Mouse (Mus musculus): ENCODE results near the gene Per3. TPM values are rescaled to one million over a fixed set of nuclear protein-coding genes. Genes with fewer than 3 reads are reported as not detected.
A peak's percentile ranks its signal among the peaks of the same experiment; 100 is the strongest.

Per3 gene
- total and polyA plus RNA-seq, 2 experiments from 2014 or later: 3.0 to 6.9 TPM

DNA sequence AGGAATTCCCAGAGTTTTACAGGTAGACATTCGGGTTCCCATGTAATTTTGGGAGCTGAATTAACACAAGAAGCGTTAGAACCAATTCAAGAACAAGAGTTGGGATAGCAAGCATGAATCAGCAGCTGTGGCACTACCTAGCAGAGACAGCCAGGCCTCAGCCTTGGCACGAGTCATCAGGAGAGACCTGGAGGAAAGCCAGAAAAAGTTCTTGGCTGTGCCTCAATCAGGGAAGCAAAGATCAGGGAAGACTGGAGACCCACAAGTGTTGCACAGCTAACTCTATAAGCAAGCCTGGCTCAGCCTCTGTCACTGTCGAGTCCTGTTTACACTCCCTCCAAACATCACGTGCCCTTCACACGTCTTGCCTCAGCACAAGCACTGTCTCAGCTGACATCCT lies 82.2 kb downstream of the Per3 start:
- H3K9me3 ChIP-seq (ENCODE audit: low read length): no peaks in the 10 kb centered on the region
- 37% methylated on average over 6 of the region's 6 CpGs for WGBS
- H3K4me1 ChIP-seq (ENCODE audit: insufficient read depth): no peaks in the 10 kb centered on the region
- no peak overlapping the region for H3K4me3 ChIP-seq (ENCODE audit: low read depth, low read length)
- DNase-seq (no peak), ATAC-seq (no peak)
- H3K27me3 ChIP-seq (ENCODE audit: insufficient read depth, low read length): no peaks in the 10 kb centered on the region
- no peaks in the 10 kb centered on the region for H3K36me3 ChIP-seq (ENCODE audit: insufficient read depth)
- no peak overlapping the region for H3K4me2 ChIP-seq (ENCODE audit: low read depth)
- H3K27ac ChIP-seq (ENCODE audit: low read depth, low read length): no peak overlapping the region
- H3K9ac ChIP-seq: no peak overlapping the region
- no peak for TF ChIP-seq CTCF (IDR thresholded peaks at IDR 0.05; ENCODE audit: low read depth)

DNA sequence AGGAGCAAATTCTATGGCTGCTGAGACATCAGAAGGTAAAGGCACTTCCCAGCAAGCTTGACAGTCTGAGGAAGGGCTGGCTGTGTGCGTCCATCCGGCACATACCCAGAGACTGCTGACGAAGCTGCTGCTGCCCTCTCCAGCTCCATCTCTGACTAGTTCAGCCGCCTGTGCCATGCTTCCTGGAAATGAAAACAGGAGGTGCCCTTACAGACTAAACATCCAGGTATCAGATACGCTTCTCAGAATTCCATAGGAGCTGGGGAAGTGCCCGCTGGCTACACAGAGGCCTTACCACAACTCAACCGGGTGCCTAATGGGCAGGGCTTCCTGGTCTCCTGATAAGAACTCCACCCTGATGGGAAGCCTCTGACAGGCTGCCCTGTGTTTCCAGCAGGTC lies 85.9 kb downstream of the Per3 start:
- no peaks in the 10 kb centered on the region for H3K27me3 ChIP-seq (ENCODE audit: insufficient read depth, low read length)
- TF ChIP-seq CTCF (IDR thresholded peaks at IDR 0.05; ENCODE audit: low read depth): no peak
- no peak overlapping the region for H3K9ac ChIP-seq
- no peaks in the 10 kb centered on the region for H3K36me3 ChIP-seq (ENCODE audit: insufficient read depth)
- ATAC-seq (no peak), DNase-seq (no peak)
- H3K4me2 ChIP-seq (ENCODE audit: low read depth): no peak overlapping the region
- no peak overlapping the region for H3K27ac ChIP-seq (ENCODE audit: low read depth, low read length)
- H3K4me3 ChIP-seq (ENCODE audit: low read depth, low read length): no peak overlapping the region
- 81% methylated on average over 7 of the region's 7 CpGs for WGBS
- no peaks in the 10 kb centered on the region for H3K4me1 ChIP-seq (ENCODE audit: insufficient read depth)
- no peaks in the 10 kb centered on the region for H3K9me3 ChIP-seq (ENCODE audit: low read length)

DNA sequence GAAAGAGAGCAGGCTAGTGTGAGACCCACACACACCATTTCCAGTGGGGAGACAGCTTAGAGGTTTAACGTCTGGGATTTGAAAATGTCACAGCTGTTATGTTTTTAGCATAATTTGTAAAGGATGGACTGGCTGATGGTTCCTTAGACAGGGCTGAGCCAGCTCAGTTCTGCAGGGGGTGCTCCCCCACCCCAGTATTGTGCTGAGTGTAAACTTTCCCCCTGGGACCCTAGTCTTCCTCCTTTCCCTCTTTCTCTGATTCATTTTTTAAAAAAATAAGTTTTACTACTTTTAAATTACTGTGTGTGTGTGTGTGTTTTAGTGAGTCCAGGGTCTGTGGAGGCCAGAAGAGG lies 87.4 kb downstream of the Per3 start:
- Histone ChIP-seq H3K27me3 (ENCODE audit: insufficient read depth, low read length) (no peaks in the 10 kb centered on the region), H3K9me3 (ENCODE audit: low read length) (no peaks in the 10 kb centered on the region), H3K9ac (no peak overlapping the region), H3K4me3 (ENCODE audit: low read depth, low read length) (no peak overlapping the region), H3K27ac (ENCODE audit: low read depth, low read length) (no peak overlapping the region), H3K4me2 (ENCODE audit: low read depth) (no peak overlapping the region), H3K4me1 (ENCODE audit: insufficient read depth) (no peaks in the 10 kb centered on the region), H3K36me3 (ENCODE audit: insufficient read depth) (no peaks in the 10 kb centered on the region)
- DNase-seq: no peak
- WGBS: 21% methylated on average over 1 of the region's 1 CpGs
- no peak for ATAC-seq
- no peak for TF ChIP-seq CTCF (IDR thresholded peaks at IDR 0.05; ENCODE audit: low read depth)

DNA sequence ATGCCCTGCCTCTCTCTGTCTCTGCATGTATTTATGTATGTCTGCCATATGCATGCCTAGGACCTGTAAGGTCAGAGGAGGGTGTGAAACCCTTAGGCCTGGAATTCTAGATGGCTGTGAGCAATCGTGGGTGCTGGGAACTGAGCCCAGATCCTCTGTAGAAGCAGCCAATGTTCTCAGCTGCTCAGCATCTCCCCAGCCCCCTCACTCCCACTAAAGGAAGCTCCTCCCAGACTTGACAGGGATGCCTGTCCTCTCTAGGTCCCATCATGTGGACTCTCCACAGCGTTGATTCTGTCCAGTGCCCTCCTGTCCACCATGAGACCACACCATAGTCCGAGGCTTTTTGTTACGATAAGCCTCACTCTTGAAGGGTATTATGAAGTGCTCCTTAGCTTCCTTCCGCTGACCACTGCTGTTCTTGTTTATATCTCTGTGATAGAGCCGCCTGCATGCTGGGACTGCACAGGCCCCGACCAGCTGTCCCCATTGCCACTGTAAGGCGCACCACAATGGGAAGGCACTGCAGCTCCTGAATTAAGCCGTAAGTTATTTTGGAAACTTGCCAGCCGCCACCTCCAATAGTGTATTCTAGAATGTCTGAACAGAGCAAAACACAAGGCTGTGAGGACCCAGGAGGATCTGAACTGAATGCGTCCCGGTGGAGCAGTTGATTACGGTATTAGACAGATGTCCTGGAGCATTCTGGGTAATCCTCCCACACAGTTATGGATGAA lies 87.9 kb downstream of the Per3 start:
- Histone ChIP-seq H3K36me3 (ENCODE audit: insufficient read depth) (no peaks in the 10 kb centered on the region), H3K27ac (ENCODE audit: low read depth, low read length) (no peak overlapping the region), H3K9me3 (ENCODE audit: low read length) (no peaks in the 10 kb centered on the region), H3K4me1 (ENCODE audit: insufficient read depth) (no peaks in the 10 kb centered on the region), H3K9ac (no peak overlapping the region), H3K27me3 (ENCODE audit: insufficient read depth, low read length) (no peaks in the 10 kb centered on the region), H3K4me3 (ENCODE audit: low read depth, low read length) (no peak overlapping the region), H3K4me2 (ENCODE audit: low read depth) (no peak overlapping the region)
- TF ChIP-seq CTCF (IDR thresholded peaks at IDR 0.05; ENCODE audit: low read depth): no peak
- DNase-seq (peak; percentile 45), ATAC-seq (peak; percentile 58)
- WGBS: 33% methylated on average over 13 of the region's 13 CpGs

Other genes with a start within 250 kb of the Per3 start
- 22.3 and 34.9 TPM in 2 replicates for gene Errfi1, start 190.7 kb downstream of the Per3 start, total RNA-seq (2014; rRNA removed)
- gene Errfi1, start 190.7 kb downstream of the Per3 start, polyA plus RNA-seq (2015; fragmentation: Nextera tagmentation; extraction: Ambion mirVana): 16.5 and 17.2 TPM in 2 replicates
- gene Park7, start 130.2 kb downstream of the Per3 start, total RNA-seq (2014; rRNA removed): 197 and 258 TPM in 2 replicates
- 439 and 481 TPM in 2 replicates for gene Park7, start 130.2 kb downstream of the Per3 start, polyA plus RNA-seq (2015; fragmentation: Nextera tagmentation; extraction: Ambion mirVana)
- gene Tnfrsf9, start 130.1 kb downstream of the Per3 start, total RNA-seq (2014; rRNA removed): 0.19 and 1.2 TPM in 2 replicates
- gene Tnfrsf9, start 130.1 kb downstream of the Per3 start, polyA plus RNA-seq (2015; fragmentation: Nextera tagmentation; extraction: Ambion mirVana): 0.11 and 0.36 TPM in 2 replicates
- not detected in 2 replicates for gene Uts2, start 47.6 kb downstream of the Per3 start, total RNA-seq (2014; rRNA removed)
- not detected in 2 replicates for gene Uts2, start 47.6 kb downstream of the Per3 start, polyA plus RNA-seq (2015; fragmentation: Nextera tagmentation; extraction: Ambion mirVana)
- gene Vamp3, start 13.3 kb upstream of the Per3 start, total RNA-seq (2014; rRNA removed): 37.9 and 47.1 TPM in 2 replicates
- 39.2 and 48.8 TPM in 2 replicates for gene Vamp3, start 13.3 kb upstream of the Per3 start, polyA plus RNA-seq (2015; fragmentation: Nextera tagmentation; extraction: Ambion mirVana)
- gene Gm13090, start 44.9 kb upstream of the Per3 start, total RNA-seq (2014; rRNA removed): not detected in 2 replicates
- not detected in 2 replicates for gene Gm13090, start 44.9 kb upstream of the Per3 start, polyA plus RNA-seq (2015; fragmentation: Nextera tagmentation; extraction: Ambion mirVana)